In the genomic region with DNA sequence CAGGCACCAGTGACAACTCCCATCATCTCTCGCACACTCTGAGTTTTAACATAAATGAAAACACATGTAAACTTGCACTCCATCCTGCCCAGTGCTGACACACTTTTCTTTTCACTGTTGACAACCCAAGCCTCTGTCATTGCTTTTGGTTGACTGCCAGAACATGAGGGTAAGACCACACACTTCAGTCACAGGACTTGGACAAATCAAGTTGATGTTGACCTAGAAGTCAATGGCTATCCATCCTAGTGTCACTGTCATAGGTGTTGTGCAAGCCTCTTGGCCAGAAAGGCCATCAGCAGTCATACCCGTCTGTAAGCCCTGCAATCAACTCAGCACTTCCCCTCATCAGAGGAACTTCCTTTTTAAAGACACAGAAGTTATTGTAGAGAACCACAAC, we compare ENCODE assay signal across 26 mouse cellular contexts.
A peak's percentile ranks its signal among the peaks of the same experiment; 100 is the strongest.
DNase-seq lines count a peak whose midpoint lies in the region; ATAC-seq lines count a peak whose summit lies in the region.
"Had no signal": no experiment of that assay in that cellular context is flagged by ENCODE, and none has a peak within 500 bp of the region (broad histone marks: within the 10 kb centered on the region; RNA-seq: fewer than 3 reads in every experiment).

No protein-coding gene starts in this region.

- 30% methylated on average over 2 of the region's 2 CpGs for WGBS in liver, embryonic 15.5 days (ENCODE audit: insufficient replicate concordance)
- WGBS in liver, embryonic 11.5 days: 53% methylated on average over 2 of the region's 2 CpGs

- no peak for DNase-seq in liver, embryonic 11.5 days (ENCODE audit: low spot score)
- DNase-seq in 3T3-L1 (ENCODE audit: low read depth, low spot score): peak; percentile 68
- peak; percentile 67 for DNase-seq in adipocyte (ENCODE audit: low spot score)
- peak; percentile 30 for DNase-seq in lung, postnatal 36 days
- no peak for DNase-seq in gastrocnemius, postnatal 4 days (ENCODE audit: low spot score in 2 of 2)
- DNase-seq in heart, postnatal 10 days: no peak
- DNase-seq: adrenal gland, postnatal 25 days; cerebellum, adult 9-10 months; gastrocnemius, postnatal 10 days; heart, adult 18-20 months; heart, postnatal 14 days; kidney, postnatal 36 days; right cerebral cortex, postnatal 25 days; thymus, postnatal 14 days had no signal

- no peaks in the 10 kb centered on the region for H3K27me3 ChIP-seq in liver, embryonic 15.5 days
- H3K27me3 ChIP-seq in liver, embryonic 11.5 days (replicated peaks; ENCODE audit: control insufficient read depth, insufficient read depth, low read length): no peaks in the 10 kb centered on the region
- H3K27me3 ChIP-seq: hindbrain, embryonic 12.5 days; kidney, embryonic 15.5 days; limb, embryonic 13.5 days; midbrain, embryonic 12.5 days had no signal

- H3K4me1 ChIP-seq in liver, embryonic 15.5 days (replicated peaks): no peaks in the 10 kb centered on the region
- H3K4me1 ChIP-seq in liver, embryonic 11.5 days (replicated peaks; ENCODE audit: control insufficient read depth, insufficient read depth, low read length): no peaks in the 10 kb centered on the region
- H3K4me1 ChIP-seq: forebrain, embryonic 10.5 days; hindbrain, embryonic 12.5 days; kidney, embryonic 15.5 days; limb, embryonic 13.5 days; midbrain, embryonic 12.5 days had no signal

- H3K4me2 ChIP-seq in liver, embryonic 15.5 days: no peak overlapping the region
- H3K4me2 ChIP-seq in liver, embryonic 11.5 days: no peak overlapping the region
- H3K4me2 ChIP-seq: heart, embryonic 12.5 days; hindbrain, embryonic 12.5 days; kidney, embryonic 15.5 days; limb, embryonic 13.5 days; midbrain, embryonic 12.5 days had no signal

- H3K4me3 ChIP-seq in liver, embryonic 15.5 days (replicated peaks): no peak overlapping the region
- no peak overlapping the region for H3K4me3 ChIP-seq in liver, embryonic 11.5 days (ENCODE audit: low read depth, low read length)
- H3K4me3 ChIP-seq: embryonic facial prominence, embryonic 10.5 days; forebrain, embryonic 10.5 days; heart, embryonic 12.5 days; hindbrain, embryonic 12.5 days; kidney, embryonic 15.5 days; limb, embryonic 13.5 days; midbrain, embryonic 12.5 days had no signal

- H3K27ac ChIP-seq in liver, embryonic 15.5 days (replicated peaks): no peak overlapping the region
- no peak overlapping the region for H3K27ac ChIP-seq in liver, embryonic 11.5 days (ENCODE audit: low read depth, low read length)
- H3K27ac ChIP-seq: embryonic facial prominence, embryonic 10.5 days; forebrain, embryonic 10.5 days; hindbrain, embryonic 12.5 days; kidney, embryonic 15.5 days; limb, embryonic 13.5 days; macrophage; midbrain, embryonic 12.5 days had no signal

- H3K36me3 ChIP-seq in liver, embryonic 15.5 days (replicated peaks): no peaks in the 10 kb centered on the region
- H3K36me3 ChIP-seq in liver, embryonic 11.5 days (ENCODE audit: control insufficient read depth, insufficient read depth, low read length): no peaks in the 10 kb centered on the region
- H3K36me3 ChIP-seq: embryonic facial prominence, embryonic 10.5 days; forebrain, embryonic 10.5 days; heart, embryonic 12.5 days; hindbrain, embryonic 12.5 days; kidney, embryonic 15.5 days; limb, embryonic 13.5 days; midbrain, embryonic 12.5 days had no signal

- no peaks in the 10 kb centered on the region for H3K9me3 ChIP-seq in liver, embryonic 15.5 days (replicated peaks)
- no peaks in the 10 kb centered on the region for H3K9me3 ChIP-seq in liver, embryonic 11.5 days (ENCODE audit: control insufficient read depth, low read length)
- H3K9me3 ChIP-seq: forebrain, embryonic 10.5 days; hindbrain, embryonic 12.5 days; kidney, embryonic 15.5 days; midbrain, embryonic 12.5 days had no signal

- ATAC-seq in liver, embryonic 15.5 days (ENCODE audit: insufficient read depth): peak; percentile 34; the same call in 1 of the 2 replicates
- no peak for ATAC-seq in liver, embryonic 11.5 days (replicated peaks; ENCODE audit: low FRiP score)
- no peak for ATAC-seq in erythroid progenitor cell, adult 5-6 weeks (replicated peaks; ENCODE audit: low FRiP score, poor library complexity, severe bottlenecking)
- ATAC-seq: activated CD4-positive, CD25-positive, alpha-beta regulatory T cell, adult 4 months; forebrain, embryonic 16.5 days had no signal

- intact Hi-C loops in heart, postnatal 10 days (cut with DNase I): no loop called here

- no peak overlapping the region for H3K9ac ChIP-seq in liver, embryonic 15.5 days
- no peak overlapping the region for H3K9ac ChIP-seq in liver, embryonic 11.5 days (ENCODE audit: low read depth, low read length)
- H3K9ac ChIP-seq: heart, embryonic 12.5 days; hindbrain, embryonic 12.5 days; kidney, embryonic 15.5 days; limb, embryonic 13.5 days; midbrain, embryonic 12.5 days had no signal

Comparison
In these comparisons a context has a peak if more than half of its experiments do, and no peak if none do; other contexts are left out.
1. DNase-seq: peak in 3T3-L1 (single experiment), adipocyte (single experiment) and lung, postnatal 36 days (single experiment); none in liver, embryonic 11.5 days (single experiment), gastrocnemius, postnatal 4 days (0 of 2) and heart, postnatal 10 days (0 of 2).